Mouse (Mus musculus): ENCODE measurements at regions not wholly inside any gene's neighbourhood (a gene's known extent, or its start where the extent isn't known, plus 50 kb on each side); places are given as distances from the start of the nearest gene placed in this dataset.

- H3K36me3 ChIP-seq (ENCODE audit: control insufficient read depth in 1 of 2, insufficient read depth in 2 of 2, low read length in 2 of 2) = peaks cover 0 to 4% of the 10 kb centered on the region in 2 experiments; a peak in 1 of 4 replicates
- H3K4me1 ChIP-seq (ENCODE audit: control insufficient read depth in 1 of 2, insufficient read depth in 2 of 2, low read length in 2 of 2) = peaks cover 3 to 9% of the 10 kb centered on the region in 2 experiments
- H3K4me3 ChIP-seq (ENCODE audit: control insufficient read depth in 1 of 2, insufficient read depth in 1 of 2, low read depth in 2 of 2, low read length in 2 of 2) = no peak overlapping the region
- H3K27me3 ChIP-seq (ENCODE audit: control insufficient read depth in 1 of 2, insufficient read depth in 2 of 2, low read length in 2 of 2) = no peaks in the 10 kb centered on the region
- H3K79me2 ChIP-seq (ENCODE audit: control insufficient read depth, insufficient read depth, low read length, poor library complexity) = no peaks in the 10 kb centered on the region
- H3K9ac ChIP-seq (ENCODE audit: control insufficient read depth, low read depth, low read length, poor library complexity, severe bottlenecking) = peak overlapping the region; percentile 37
- H3K27ac ChIP-seq (ENCODE audit: control insufficient read depth, low read depth, low read length) = peak overlapping the region; percentile 36; the same call in 1 of the 2 replicates
- TF ChIP-seq UBTF (IDR thresholded peaks at IDR 0.05; ENCODE audit: borderline replicate concordance, insufficient read depth, low read depth, low read length) (no peak), ELF1 (IDR thresholded peaks at IDR 0.05; ENCODE audit: low read depth, low read length) (peak; percentile 50; the same call in 1 of the 2 replicates), RCOR1 (IDR thresholded peaks at IDR 0.05; ENCODE audit: low read depth, low read length) (no peak)
- DNase-seq (ENCODE audit: low read depth, low spot score) = peak; percentile 69
- no peaks in the 10 kb centered on the region for H3K9me3 ChIP-seq (replicated peaks; ENCODE audit: insufficient read depth, low read length)
Observed at GRCm38 (mm10) chr4:135054353-135054752, 66.1 kb upstream of the Runx3 start.

- no peak overlapping the region for H3K9ac ChIP-seq (ENCODE audit: control insufficient read depth, low read depth, low read length, poor library complexity, severe bottlenecking)
- H3K27me3 ChIP-seq (ENCODE audit: control insufficient read depth in 1 of 2, insufficient read depth in 2 of 2, low read length in 2 of 2) = no peaks in the 10 kb centered on the region
- H3K79me2 ChIP-seq (ENCODE audit: control insufficient read depth, insufficient read depth, low read length, poor library complexity) = no peaks in the 10 kb centered on the region
- no peak for DNase-seq (ENCODE audit: low read depth, low spot score)
- peaks cover 0 to 11% of the 10 kb centered on the region in 2 experiments; a peak in 2 of 4 replicates for H3K36me3 ChIP-seq (ENCODE audit: control insufficient read depth in 1 of 2, insufficient read depth in 2 of 2, low read length in 2 of 2)
- peaks cover 3 to 17% of the 10 kb centered on the region in 2 experiments for H3K4me1 ChIP-seq (ENCODE audit: control insufficient read depth in 1 of 2, insufficient read depth in 2 of 2, low read length in 2 of 2)
- no peak overlapping the region for H3K27ac ChIP-seq (ENCODE audit: control insufficient read depth, low read depth, low read length)
- TF ChIP-seq NELFE (IDR thresholded peaks at IDR 0.05; ENCODE audit: low read depth, low read length) = no peak
- TF ChIP-seq ZMIZ1 (IDR thresholded peaks at IDR 0.05; ENCODE audit: low read depth, low read length) = no peak
- no peak for TF ChIP-seq CHD1 (IDR thresholded peaks at IDR 0.05; ENCODE audit: low read depth, low read length)
- no peak for TF ChIP-seq RAD21 (IDR thresholded peaks at IDR 0.05; ENCODE audit: low read depth, low read length)
- TF ChIP-seq POLR2AphosphoS5 (IDR thresholded peaks at IDR 0.05; ENCODE audit: borderline replicate concordance, low read depth, low read length) = no peak
- H3K9me3 ChIP-seq (replicated peaks; ENCODE audit: insufficient read depth, low read length) = no peaks in the 10 kb centered on the region
- no peak overlapping the region for H3K4me3 ChIP-seq (ENCODE audit: control insufficient read depth in 1 of 2, insufficient read depth in 1 of 2, low read depth in 2 of 2, low read length in 2 of 2)
Observed at GRCm38 (mm10) chr4:135056371-135056770, 64.1 kb upstream of the Runx3 start.

- H3K27me3 ChIP-seq (ENCODE audit: control insufficient read depth in 1 of 2, insufficient read depth in 2 of 2, low read length in 2 of 2) = no peaks in the 10 kb centered on the region
- H3K36me3 ChIP-seq (ENCODE audit: control insufficient read depth in 1 of 2, insufficient read depth in 2 of 2, low read length in 2 of 2) = peaks cover 0 to 17% of the 10 kb centered on the region in 2 experiments; a peak in 2 of 4 replicates
- TF ChIP-seq MEF2A (IDR thresholded peaks at IDR 0.05; ENCODE audit: extremely low read depth, insufficient replicate concordance, low read depth, low read length, poor library complexity, severe bottlenecking) (no peak), SMC3 (IDR thresholded peaks at IDR 0.05; ENCODE audit: low read depth, low read length) (no peak), USF1 (IDR thresholded peaks at IDR 0.05; ENCODE audit: low read depth, low read length) (no peak), CHD1 (IDR thresholded peaks at IDR 0.05; ENCODE audit: low read depth, low read length) (no peak)
- no peak overlapping the region for H3K9ac ChIP-seq (ENCODE audit: control insufficient read depth, low read depth, low read length, poor library complexity, severe bottlenecking)
- no peaks in the 10 kb centered on the region for H3K79me2 ChIP-seq (ENCODE audit: control insufficient read depth, insufficient read depth, low read length, poor library complexity)
- H3K4me3 ChIP-seq (ENCODE audit: control insufficient read depth in 1 of 2, insufficient read depth in 1 of 2, low read depth in 2 of 2, low read length in 2 of 2) = no peak overlapping the region
- no peak for DNase-seq (ENCODE audit: low read depth, low spot score)
- no peak overlapping the region for H3K27ac ChIP-seq (ENCODE audit: control insufficient read depth, low read depth, low read length)
- peaks cover 3 to 25% of the 10 kb centered on the region in 2 experiments for H3K4me1 ChIP-seq (ENCODE audit: control insufficient read depth in 1 of 2, insufficient read depth in 2 of 2, low read length in 2 of 2)
- H3K9me3 ChIP-seq (replicated peaks; ENCODE audit: insufficient read depth, low read length) = no peaks in the 10 kb centered on the region
Observed at GRCm38 (mm10) chr4:135057286-135057685, 63.2 kb upstream of the Runx3 start.
